Mouse (Mus musculus) heart, postnatal 10 days (tissue): ENCODE results near the gene Timd2. TPM values are rescaled to one million over a fixed set of nuclear protein-coding genes. Genes with fewer than 3 reads are reported as not detected.
A peak's percentile ranks its signal among the peaks of the same experiment; 100 is the strongest.
"Not testable (repeated sequence)": the region's sequence is repeated elsewhere in the genome, so short reads cannot be mapped to it uniquely, and the experiment has no call there.

Experiments
- DNase-seq, 2 experiments: peaks; one replicate each; pipeline ENCODE4 v3.0.0; 2021
- intact Hi-C: fragments of 180-260 bp; cut with DNase I; formaldehyde crosslinking; loops from one replicate; pipeline ENCODE4 v1.15.1; 2025
- total RNA-seq, 2 experiments: library from RNA; stranded (reverse); gene quantifications; 2 replicates each; pipeline ENCODE4 v1.2.3; 2021

Timd2 gene
- total RNA-seq, 2 experiments from 2014 or later: not detected

GRCm38 (mm10) chr11:46665599-46666522, 41.0 kb downstream of the Timd2 start:
- peak in 1 of 2 experiments; percentile 12 for DNase-seq
- intact Hi-C loops: no loop called here

GRCm38 (mm10) chr11:46663215-46663614, 43.6 kb downstream of the Timd2 start:
- intact Hi-C loops: no loop called here

DNA sequence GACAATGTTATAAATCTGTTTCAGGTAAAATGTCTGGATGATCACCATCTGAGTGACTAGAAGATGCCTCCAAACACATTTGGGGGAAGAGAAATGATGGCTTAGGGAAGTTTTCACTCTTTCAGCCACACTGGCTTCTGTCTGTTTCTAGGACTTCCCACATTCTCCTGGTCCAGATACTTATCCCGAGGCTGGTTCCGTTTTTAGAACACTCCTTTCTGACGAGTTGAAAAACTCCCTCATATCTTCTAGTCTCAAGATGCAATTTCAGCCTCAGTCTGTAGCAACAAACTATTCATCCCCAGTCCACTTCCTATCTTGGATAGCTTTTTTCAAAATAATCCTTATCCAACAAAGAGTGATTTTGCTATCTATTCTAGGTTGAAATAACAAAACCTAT, 54.4 kb downstream of the Timd2 start:
- intact Hi-C loops: no loop called here

More at GRCm38 (mm10) chr11:46663215-46663614, 43.6 kb downstream of the Timd2 start:
- no peak for DNase-seq

GRCm38 (mm10) chr11:46649655-46650054, 57.2 kb downstream of the Timd2 start:
- DNase-seq: not testable (repeated sequence)
- intact Hi-C loops: loop anchor here (1.0 kb wide), 1 partner anchor 22 kb away; no protein-coding TSS in a partner anchor

More for the DNA sequence above, 54.4 kb downstream of the Timd2 start:
- no peak for DNase-seq

DNA sequence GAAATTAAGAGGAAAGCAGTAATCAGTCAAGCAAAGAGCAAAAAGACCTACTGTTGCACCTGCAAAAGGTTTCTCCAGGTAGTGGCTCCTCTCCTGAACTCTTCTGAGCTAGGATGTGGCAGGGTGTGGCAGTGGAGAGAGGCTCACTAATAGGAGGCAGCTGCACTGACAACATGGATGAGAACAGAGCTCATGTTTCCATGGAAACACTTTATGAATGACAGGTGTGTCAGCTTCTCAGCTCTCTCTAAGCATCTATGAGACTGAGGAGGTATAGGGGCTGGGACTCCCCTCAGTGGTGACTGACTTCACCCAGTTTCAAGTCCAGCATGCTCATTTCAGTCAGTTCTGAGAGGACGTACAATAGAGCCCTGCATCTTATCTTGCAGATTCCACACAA, 62.0 kb downstream of the Timd2 start:
- intact Hi-C loops: no loop called here
- DNase-seq: no peak

GRCm38 (mm10) chr11:46636568-46636967, 70.3 kb downstream of the Timd2 start:
- intact Hi-C loops: loop anchor here (10.0 kb wide), 1 partner anchor 352 kb away; no protein-coding TSS in a partner anchor
- no peak for DNase-seq

GRCm38 (mm10) chr11:46635516-46635915, 71.3 kb downstream of the Timd2 start:
- intact Hi-C loops: loop anchor here (10.0 kb wide), 1 partner anchor 351 kb away; no protein-coding TSS in a partner anchor
- DNase-seq: not testable (repeated sequence)

- peak; percentile 19 to 41 for DNase-seq
- intact Hi-C loops: loop anchor here (5.0 to 10.0 kb wide), 2 partner anchors 189 to 347 kb away; no protein-coding TSS in a partner anchor
These were observed 75.2 kb downstream of the Timd2 start for GRCm38 (mm10) chr11:46631635-46632034.

- no peak for DNase-seq
- intact Hi-C loops: loop anchor here (1.0 kb wide), 1 partner anchor 17 kb away; no protein-coding TSS in a partner anchor
These were observed 77.6 kb downstream of the Timd2 start, which contains the start of gene Dppa1 for GRCm38 (mm10) chr11:46629211-46629795. Gene Dppa1, minus strand, starts transcription at chr11:46629261.

GRCm38 (mm10) chr11:46620414-46621168, 86.3 kb downstream of the Timd2 start:
- intact Hi-C loops: no loop called here
- DNase-seq: no peak

DNA sequence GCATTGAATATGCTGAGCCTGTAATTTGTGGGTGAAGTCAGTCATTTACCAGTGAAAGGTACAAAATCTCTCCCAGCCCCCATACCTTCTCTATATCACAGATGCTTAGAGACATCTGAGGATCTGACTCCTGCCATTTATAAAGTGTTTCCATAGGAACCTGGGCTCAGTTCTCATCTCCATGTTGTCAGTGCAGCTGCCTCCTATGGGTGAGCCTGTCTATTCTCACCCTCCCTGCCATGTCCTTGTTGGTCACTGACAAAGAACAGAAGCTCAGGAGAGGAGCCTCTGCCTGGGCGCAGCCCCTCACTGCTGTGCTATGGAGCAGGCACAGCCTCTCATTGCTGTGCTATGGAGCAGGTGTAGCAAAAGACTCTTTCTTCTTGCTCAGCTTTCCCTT, 86.9 kb downstream of the Timd2 start:
- no peak for DNase-seq
- intact Hi-C loops: no loop called here

Other genes starting within 250 kb of the Timd2 start
- gene Gm12169, start 182.8 kb downstream of the Timd2 start, total RNA-seq: not detected
- not detected for gene BC053393, start 135.5 kb downstream of the Timd2 start, total RNA-seq
- gene Dppa1, start 77.8 kb downstream of the Timd2 start, total RNA-seq: not detected
- gene Havcr1, start 28.0 kb upstream of the Timd2 start, total RNA-seq: not detected
- under 1 TPM; 0.26 to 0.72 TPM for gene Timd4, start 103.7 kb upstream of the Timd2 start, total RNA-seq